8 mouse cellular contexts compared by ENCODE assay signal in the genomic region with DNA sequence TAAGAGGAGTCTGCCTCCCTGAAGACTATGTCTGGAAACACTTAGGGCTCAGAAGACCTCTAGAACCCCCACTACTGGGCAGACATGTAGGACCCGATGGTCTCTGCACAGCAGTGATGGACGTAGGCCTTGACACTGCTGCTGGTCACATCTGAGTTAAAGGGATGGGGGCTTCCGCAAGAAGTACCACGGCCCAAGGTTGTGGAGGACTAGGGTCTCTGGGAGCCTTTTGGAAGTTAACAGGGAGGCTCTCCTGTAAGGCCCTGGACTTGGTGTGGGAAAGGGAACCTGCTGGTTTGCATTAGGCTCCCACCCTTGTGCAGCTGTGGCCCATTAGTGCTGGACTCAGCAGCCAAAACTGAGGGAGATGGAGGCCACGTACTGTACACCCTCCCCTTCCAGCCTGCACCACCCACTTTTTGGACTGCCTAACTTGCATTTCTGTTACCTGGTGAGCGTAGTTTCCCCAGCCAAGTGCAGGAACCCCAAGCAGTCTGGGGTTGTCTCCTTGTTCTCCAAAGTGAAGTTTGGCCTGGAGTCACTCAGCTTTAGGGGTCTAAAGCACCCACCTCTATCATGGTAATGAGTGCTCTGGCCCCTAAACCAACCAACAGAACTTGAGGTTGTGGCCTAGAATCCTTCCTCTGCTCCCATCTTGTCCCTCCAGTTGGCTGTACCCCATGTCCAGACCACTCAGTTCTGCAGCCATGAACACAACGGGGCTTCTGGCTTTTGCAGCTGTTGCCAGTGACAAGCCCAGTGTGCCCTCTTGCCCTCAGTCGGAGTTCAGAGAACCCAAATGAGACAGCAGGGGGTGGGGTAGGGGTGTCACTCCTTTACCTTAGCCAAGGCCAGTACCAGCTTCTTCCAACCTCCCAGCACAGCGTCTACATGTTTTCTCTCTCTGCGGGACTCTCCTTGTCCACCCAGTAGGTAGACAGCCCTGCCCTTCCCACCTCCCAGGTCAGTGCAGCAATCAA. TPM values are rescaled to one million over a fixed set of nuclear protein-coding genes. Genes with fewer than 3 reads are reported as not detected.
A peak's percentile ranks its signal among the peaks of the same experiment; 100 is the strongest.
DNase-seq lines count a peak whose midpoint lies in the region; ATAC-seq and TF ChIP-seq lines count a peak whose summit lies in the region.

No protein-coding gene starts in this region.

- no peak for TF ChIP-seq CTCF in kidney, adult 2 months (conservative IDR thresholded peaks at IDR 0.05; ENCODE audit: insufficient read depth, insufficient read length, low read depth, low read length)
- no peak for TF ChIP-seq CTCF in forebrain, postnatal 0 days (IDR thresholded peaks at IDR 0.05; ENCODE audit: low read depth)
- no peak for TF ChIP-seq CTCF in olfactory bulb, adult 2 months (IDR thresholded peaks at IDR 0.05; ENCODE audit: insufficient read depth, low read depth, low read length)

- WGBS in kidney, adult 2 months, result 53% methylated on average over 10 of the region's 10 CpGs
- 55% methylated on average over 10 of the region's 10 CpGs for WGBS in forebrain, postnatal 0 days
- WGBS in limb, embryonic 12.5 days, result 33% methylated on average over 10 of the region's 10 CpGs
- 49% methylated on average over 10 of the region's 10 CpGs for WGBS in olfactory bulb, adult 2 months

- peaks cover 3% of the 10 kb centered on the region for H3K36me3 ChIP-seq in kidney, adult 2 months (ENCODE audit: control insufficient read depth, insufficient read depth, low read length)
- peaks cover 27% of the 10 kb centered on the region for H3K36me3 ChIP-seq in forebrain, postnatal 0 days (ENCODE audit: insufficient read depth)
- peaks cover 50% of the 10 kb centered on the region for H3K36me3 ChIP-seq in limb, embryonic 12.5 days

- ATAC-seq in forebrain, postnatal 0 days, result no peak
- ATAC-seq in limb, embryonic 12.5 days (ENCODE audit: insufficient number of reproducible peaks, insufficient read depth, low FRiP score, low TSS enrichment, low read depth), result no peak

- peak; percentile 19 for DNase-seq in kidney, adult 2 months
- DNase-seq in kidney, adult 11 months, result no peak
- DNase-seq in cerebellum, adult 9-11 months, result peak; percentile 55
- DNase-seq in forebrain, postnatal 0 days, result no peak
- DNase-seq in thymus, postnatal 36 days, result no peak
- no peak for DNase-seq in layer of hippocampus, postnatal 36 days

- no peak overlapping the region for H3K27ac ChIP-seq in kidney, adult 2 months (ENCODE audit: insufficient read depth, low read depth, low read length)
- H3K27ac ChIP-seq in forebrain, postnatal 0 days (ENCODE audit: low read depth, low read length), result 0 out of 2 replicates have a peak overlapping the region, but pooled peaks have one; percentile 78
- H3K27ac ChIP-seq in limb, embryonic 12.5 days, result peak overlapping the region; percentile 96
- H3K27ac ChIP-seq in olfactory bulb, adult 2 months (ENCODE audit: insufficient read depth, low read depth, low read length), result peak overlapping the region; percentile 36

- no peaks in the 10 kb centered on the region for H3K9me3 ChIP-seq in forebrain, postnatal 0 days (ENCODE audit: low read length)
- H3K9me3 ChIP-seq in limb, embryonic 12.5 days, result no peaks in the 10 kb centered on the region

- H3K27me3 ChIP-seq in kidney, adult 2 months (replicated peaks; ENCODE audit: control insufficient read depth, insufficient read depth, low read length), result no peaks in the 10 kb centered on the region
- H3K27me3 ChIP-seq in forebrain, postnatal 0 days (ENCODE audit: insufficient read depth, low read length), result no peaks in the 10 kb centered on the region
- no peaks in the 10 kb centered on the region for H3K27me3 ChIP-seq in limb, embryonic 12.5 days

- no peak for TF ChIP-seq POLR2A in kidney, adult 2 months (IDR thresholded peaks at IDR 0.05; ENCODE audit: low read depth, low read length)
- no peak for TF ChIP-seq POLR2A in olfactory bulb, adult 2 months (IDR thresholded peaks at IDR 0.05; ENCODE audit: insufficient read depth, low read depth, low read length)

- no peak overlapping the region for H3K4me3 ChIP-seq in kidney, adult 2 months (ENCODE audit: insufficient read depth, low read depth, low read length)
- peak overlapping the region; percentile 87 for H3K4me3 ChIP-seq in forebrain, postnatal 0 days (ENCODE audit: low read depth, low read length)
- peak overlapping the region; percentile 84 for H3K4me3 ChIP-seq in limb, embryonic 12.5 days (replicated peaks)
- peak overlapping the region; percentile 95 for H3K4me3 ChIP-seq in olfactory bulb, adult 2 months (ENCODE audit: insufficient read depth, low read depth, low read length)

- peak overlapping the region; percentile 97; the same call in 1 of the 2 replicates for H3K9ac ChIP-seq in forebrain, postnatal 0 days
- peak overlapping the region; percentile 94 for H3K9ac ChIP-seq in limb, embryonic 12.5 days (replicated peaks)

- H3K4me1 ChIP-seq in kidney, adult 2 months (ENCODE audit: control insufficient read depth, insufficient read depth, low read length), result peaks cover 7% of the 10 kb centered on the region
- H3K4me1 ChIP-seq in forebrain, postnatal 0 days (ENCODE audit: insufficient read depth), result peaks cover 15% of the 10 kb centered on the region
- H3K4me1 ChIP-seq in limb, embryonic 12.5 days (replicated peaks), result peaks cover 40% of the 10 kb centered on the region
- peaks cover 44% of the 10 kb centered on the region for H3K4me1 ChIP-seq in olfactory bulb, adult 2 months (ENCODE audit: control insufficient read depth, insufficient read depth, low read length)

- H3K4me2 ChIP-seq in forebrain, postnatal 0 days (ENCODE audit: low read depth), result peak overlapping the region; percentile 95
- peak overlapping the region; percentile 94 for H3K4me2 ChIP-seq in limb, embryonic 12.5 days

RNA-seq across cellular contexts. Expression of gene Zfp651, which starts 1.0 kb away (rescaled TPM):
- 25.4 and 29.5 TPM in 2 replicates for polyA plus RNA-seq in kidney, adult 2 months (2012; rRNA removed)
- 44.6 and 48.8 TPM in 2 replicates for total RNA-seq in forebrain, postnatal 0 days (2014; rRNA removed)
- polyA plus RNA-seq in forebrain, postnatal 0 days (2015; fragmentation: Nextera tagmentation; extraction: Ambion mirVana), result 16.3 and 17.5 TPM in 2 replicates
- polyA plus RNA-seq in limb, embryonic 12.5 days (2016; fragmentation: Nextera tagmentation; extraction: Ambion mirVana), result 13.7 and 16.7 TPM in 2 replicates
- not detected in 2 replicates for polyA plus RNA-seq in olfactory bulb, adult 2 months (2012; ENCODE audit: insufficient read depth, insufficient read length, low replicate concordance, missing spikeins)
- 100 to 1,000 TPM; 105 to 106 TPM for total RNA-seq in layer of hippocampus, postnatal 36 days (2021)

RNA-seq across cellular contexts. Expression of gene Klhl40, which starts 19.3 kb away (rescaled TPM):
- polyA plus RNA-seq in kidney, adult 2 months (2012; rRNA removed), result 1.6 TPM in 1 of 2 replicates, not detected in the other
- total RNA-seq in forebrain, postnatal 0 days (2014; rRNA removed), result 2.7 and 2.8 TPM in 2 replicates
- 1.7 and 2.0 TPM in 2 replicates for polyA plus RNA-seq in forebrain, postnatal 0 days (2015; fragmentation: Nextera tagmentation; extraction: Ambion mirVana)
- polyA plus RNA-seq in limb, embryonic 12.5 days (2016; fragmentation: Nextera tagmentation; extraction: Ambion mirVana), result 5.9 and 7.0 TPM in 2 replicates
- polyA plus RNA-seq in olfactory bulb, adult 2 months (2012; ENCODE audit: insufficient read depth, insufficient read length, low replicate concordance, missing spikeins), result not detected in 2 replicates
- 1 to 10 TPM; 2.8 to 3.5 TPM for total RNA-seq in layer of hippocampus, postnatal 36 days (2021)

RNA-seq across cellular contexts. Expression of gene Hhatl, which starts 34.2 kb away (rescaled TPM):
- 19.1 and 22.5 TPM in 2 replicates for polyA plus RNA-seq in kidney, adult 2 months (2012; rRNA removed)
- total RNA-seq in forebrain, postnatal 0 days (2014; rRNA removed), result 0.15 and 1.2 TPM in 2 replicates
- polyA plus RNA-seq in forebrain, postnatal 0 days (2015; fragmentation: Nextera tagmentation; extraction: Ambion mirVana), result 0.15 and 0.39 TPM in 2 replicates
- 0.19 and 0.22 TPM in 2 replicates for polyA plus RNA-seq in limb, embryonic 12.5 days (2016; fragmentation: Nextera tagmentation; extraction: Ambion mirVana)
- not detected in 2 replicates for polyA plus RNA-seq in olfactory bulb, adult 2 months (2012; ENCODE audit: insufficient read depth, insufficient read length, low replicate concordance, missing spikeins)
- total RNA-seq in layer of hippocampus, postnatal 36 days (2021), result 10 to 100 TPM; 14.6 to 15.9 TPM

RNA-seq across cellular contexts. Expression of gene Nktr, which starts 39.2 kb away (rescaled TPM):
- 24.8 and 28.5 TPM in 2 replicates for polyA plus RNA-seq in kidney, adult 2 months (2012; rRNA removed)
- 79.8 and 97.3 TPM in 2 replicates for total RNA-seq in forebrain, postnatal 0 days (2014; rRNA removed)
- 31.3 and 43.2 TPM in 2 replicates for polyA plus RNA-seq in forebrain, postnatal 0 days (2015; fragmentation: Nextera tagmentation; extraction: Ambion mirVana)
- polyA plus RNA-seq in limb, embryonic 12.5 days (2016; fragmentation: Nextera tagmentation; extraction: Ambion mirVana), result 68.4 and 71.5 TPM in 2 replicates
- polyA plus RNA-seq in olfactory bulb, adult 2 months (2012; ENCODE audit: insufficient read depth, insufficient read length, low replicate concordance, missing spikeins), result 164 and 673 TPM in 2 replicates
- 100 to 1,000 TPM in 1 of 2 experiments, 10 to 100 TPM in 1; 99.0 to 145 TPM for total RNA-seq in layer of hippocampus, postnatal 36 days (2021)

RNA-seq across cellular contexts. Expression of gene Ss18l2, which starts 48.0 kb away (rescaled TPM):
- polyA plus RNA-seq in kidney, adult 2 months (2012; rRNA removed), result 52.4 and 61.5 TPM in 2 replicates
- 69.5 and 104 TPM in 2 replicates for total RNA-seq in forebrain, postnatal 0 days (2014; rRNA removed)
- 185 and 241 TPM in 2 replicates for polyA plus RNA-seq in forebrain, postnatal 0 days (2015; fragmentation: Nextera tagmentation; extraction: Ambion mirVana)
- polyA plus RNA-seq in limb, embryonic 12.5 days (2016; fragmentation: Nextera tagmentation; extraction: Ambion mirVana), result 95.8 and 105 TPM in 2 replicates
- polyA plus RNA-seq in olfactory bulb, adult 2 months (2012; ENCODE audit: insufficient read depth, insufficient read length, low replicate concordance, missing spikeins), result not detected in 2 replicates
- 10 to 100 TPM; 73.2 to 84.3 TPM for total RNA-seq in layer of hippocampus, postnatal 36 days (2021)

Comparison
In these comparisons a context has a peak if more than half of its experiments do, and no peak if none do; other contexts are left out.
1. DNase-seq: peak in kidney, adult 2 months (single experiment) and cerebellum, adult 9-11 months (single experiment); none in kidney, adult 11 months (single experiment), forebrain, postnatal 0 days (single experiment), thymus, postnatal 36 days (0 of 2) and layer of hippocampus, postnatal 36 days (0 of 2).
2. RNA of gene Hhatl, which starts 34.2 kb away (polyA plus RNA-seq): 19.1 to 22.5 TPM in kidney, adult 2 months; 0.15 to 0.39 TPM in forebrain, postnatal 0 days, 0.19 to 0.22 TPM in limb, embryonic 12.5 days and not detected in olfactory bulb, adult 2 months; every median in the first group is over 10 times any median in the second.